Mouse (Mus musculus) urinary bladder, postnatal 14 days (tissue): ENCODE data around the gene Spcs2.
A peak's percentile ranks its signal among the peaks of the same experiment; 100 is the strongest.

ENCODE experiments used
- DNase-seq: peaks from one replicate; pipeline ENCODE4 v3.0.0; 2021; ENCODE audit warnings: low spot score

Spcs2 gene

DNA sequence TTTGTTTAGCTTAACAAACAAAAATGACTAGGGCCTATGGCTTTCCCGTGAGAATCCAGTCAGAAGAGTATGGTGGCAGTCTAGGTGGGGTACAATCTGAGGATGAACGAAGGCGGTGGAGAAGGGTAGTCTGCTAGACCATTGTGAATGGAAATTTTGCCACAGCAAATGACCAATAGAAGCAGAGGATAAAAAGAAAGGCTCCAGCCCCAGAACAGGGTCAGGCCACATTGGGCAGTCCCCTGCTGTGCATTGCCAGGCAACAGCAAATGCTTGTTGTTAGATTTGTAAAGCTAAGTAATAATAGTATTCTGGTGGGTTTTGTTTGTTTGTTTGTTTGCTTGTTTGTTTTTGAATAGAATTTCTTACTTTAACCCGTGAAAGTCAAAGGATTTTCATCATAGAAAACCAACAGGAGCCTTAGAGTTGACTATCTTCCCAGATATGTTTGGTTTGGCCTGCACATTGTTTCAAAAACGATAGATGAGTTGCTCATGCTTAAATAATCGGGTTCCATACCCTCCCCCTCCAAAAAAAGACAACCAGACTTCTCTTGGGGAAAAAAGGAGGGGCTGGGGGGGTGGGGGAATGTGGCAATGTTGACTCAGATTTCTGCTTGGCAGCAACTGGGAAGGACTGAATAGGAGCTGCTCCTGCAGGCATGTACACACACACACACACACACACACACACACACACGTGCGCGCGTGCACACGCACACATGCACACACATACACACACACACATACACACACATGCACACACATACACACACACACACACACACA is 1.2 kb upstream of the Spcs2 start:
- no peak for DNase-seq

DNA sequence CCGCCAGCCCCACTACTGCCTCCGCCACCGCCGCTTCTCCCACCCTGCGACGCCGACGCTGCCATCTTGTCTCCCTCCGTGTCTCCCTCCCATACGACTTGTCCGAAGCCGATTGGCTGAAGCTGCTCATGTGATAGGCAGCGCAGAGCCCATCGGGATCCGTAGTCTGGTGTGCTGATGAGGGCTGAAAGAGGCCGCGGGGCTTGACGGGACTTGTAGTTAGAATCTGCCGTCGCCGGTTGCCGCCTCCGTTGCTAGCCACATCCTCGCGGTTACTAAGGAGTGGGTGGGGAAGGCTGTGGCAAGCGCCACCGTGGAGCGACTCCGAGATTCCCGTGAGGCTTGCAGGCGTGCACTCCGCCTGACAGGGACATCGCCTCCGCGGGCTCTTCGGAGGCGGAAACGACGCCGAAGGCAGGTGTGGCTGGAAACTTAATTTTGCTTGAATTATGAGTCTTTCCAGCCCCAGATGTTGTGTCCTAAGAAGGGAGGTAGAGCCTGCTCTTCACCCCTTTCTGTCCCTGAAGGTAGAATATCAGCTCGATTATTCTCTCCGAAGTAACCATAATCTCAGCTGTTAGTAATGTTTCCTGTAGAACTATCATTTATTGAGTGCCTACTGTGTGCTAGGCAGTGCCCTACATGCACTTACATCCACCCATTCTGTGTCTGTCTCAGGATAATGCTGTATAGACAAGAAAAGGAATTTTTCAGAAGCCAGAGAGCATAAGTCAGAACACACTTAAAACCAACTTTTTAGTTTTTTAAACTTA is 4.3 kb downstream of the Spcs2 start, which contains the start of gene Xrra1:
Xrra1 (plus strand) TSS at position 304 of the 773 bp plus-strand sequence.
- DNase-seq = peak; percentile 97

DNA sequence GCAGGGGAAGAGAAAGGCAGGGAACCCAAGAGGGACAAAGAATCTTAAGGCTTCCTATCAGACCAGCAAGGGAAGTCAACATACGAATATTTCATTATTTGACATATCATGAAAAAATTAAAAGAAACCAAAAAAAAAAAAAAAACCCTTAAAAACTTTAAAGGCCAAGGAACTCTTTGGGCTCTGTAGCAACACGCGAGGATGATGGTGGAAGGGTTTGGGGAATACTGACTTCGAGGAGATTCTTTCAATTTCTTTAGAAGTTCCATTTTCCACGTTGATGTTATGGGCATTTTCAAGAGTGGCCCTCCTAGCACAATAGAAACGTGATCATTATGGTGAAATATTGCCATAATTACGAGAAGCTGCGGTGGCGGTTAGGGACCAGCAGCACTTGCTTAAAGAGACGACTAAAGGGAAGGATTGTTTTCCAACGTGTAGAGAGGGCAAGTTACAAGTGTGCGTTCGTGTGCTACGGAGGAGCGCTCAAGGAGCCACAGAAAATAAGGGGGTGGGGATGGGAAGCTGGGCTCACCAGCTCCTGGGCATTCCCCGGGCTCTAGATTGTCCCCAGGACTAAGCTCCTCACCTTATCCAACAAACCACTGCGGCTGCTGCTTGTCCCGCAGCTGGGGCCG is 5.0 kb downstream of the Spcs2 start:
- no peak for DNase-seq

DNA sequence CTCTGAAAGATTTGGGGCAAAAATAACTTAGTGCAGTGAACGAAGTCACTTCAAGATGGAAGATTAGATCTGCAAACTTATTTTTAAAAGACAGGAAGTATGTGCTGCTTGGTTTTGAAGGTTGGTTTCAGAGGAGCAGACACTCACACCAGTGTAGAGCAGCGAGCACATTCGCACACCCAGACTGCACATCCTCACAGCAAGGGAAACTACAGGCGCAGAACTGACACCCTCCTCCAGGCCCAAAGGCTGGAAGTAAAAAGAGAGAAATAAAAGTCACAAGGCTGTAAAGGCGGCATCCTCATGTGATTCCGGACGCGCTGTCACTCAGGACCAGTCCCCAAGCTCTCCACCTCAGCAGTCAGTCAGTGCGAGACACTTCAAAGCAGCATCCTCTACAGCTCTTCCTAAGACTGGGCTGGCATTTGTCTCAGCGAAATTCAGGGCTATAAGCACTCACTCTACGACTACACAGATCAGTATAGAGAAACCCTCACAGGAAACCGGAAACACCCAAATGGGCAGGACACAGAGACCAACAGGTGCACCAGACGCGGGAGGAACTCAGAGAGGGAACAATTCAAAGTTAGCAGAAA is 6.9 kb downstream of the Spcs2 start:
- DNase-seq = no peak

DNA sequence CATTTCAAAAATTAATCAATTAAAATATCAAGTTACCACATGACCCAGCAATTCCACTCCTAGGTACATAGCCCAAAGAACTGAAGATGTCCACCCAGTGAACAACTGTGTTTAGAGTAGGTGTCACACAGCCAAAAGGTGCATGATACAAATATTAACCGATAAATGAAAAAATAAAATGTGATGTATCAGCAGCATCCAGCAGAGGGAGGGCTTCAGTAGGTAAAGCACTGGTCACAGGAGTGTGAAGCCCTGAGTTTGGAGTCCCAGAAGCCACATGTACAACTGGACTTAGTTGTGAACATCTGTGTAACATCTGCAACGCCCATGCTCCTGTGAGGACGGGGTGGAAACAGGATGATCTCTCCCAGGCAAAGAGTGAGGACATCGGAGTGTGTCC is 9.0 kb downstream of the Spcs2 start:
- no peak for DNase-seq

DNA sequence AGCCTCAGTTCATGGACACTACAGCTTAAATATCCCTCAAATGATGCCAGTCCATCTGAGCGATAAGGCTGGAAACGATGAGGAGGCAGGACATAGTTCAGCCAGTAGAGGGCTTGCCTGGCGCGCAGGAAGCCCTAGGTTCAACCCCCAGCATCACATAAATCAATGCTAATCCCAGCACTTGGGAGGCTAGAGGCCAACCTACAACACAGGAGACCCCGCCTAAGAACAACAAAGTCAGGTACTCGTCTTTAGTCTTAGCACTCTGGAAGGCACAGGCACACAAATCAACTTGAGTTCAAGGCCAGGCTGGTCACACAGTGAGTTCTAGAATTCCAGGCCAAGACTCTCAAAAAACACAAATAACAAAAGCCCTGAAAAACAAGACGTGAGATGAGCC is 9.9 kb downstream of the Spcs2 start:
- no peak for DNase-seq

DNA sequence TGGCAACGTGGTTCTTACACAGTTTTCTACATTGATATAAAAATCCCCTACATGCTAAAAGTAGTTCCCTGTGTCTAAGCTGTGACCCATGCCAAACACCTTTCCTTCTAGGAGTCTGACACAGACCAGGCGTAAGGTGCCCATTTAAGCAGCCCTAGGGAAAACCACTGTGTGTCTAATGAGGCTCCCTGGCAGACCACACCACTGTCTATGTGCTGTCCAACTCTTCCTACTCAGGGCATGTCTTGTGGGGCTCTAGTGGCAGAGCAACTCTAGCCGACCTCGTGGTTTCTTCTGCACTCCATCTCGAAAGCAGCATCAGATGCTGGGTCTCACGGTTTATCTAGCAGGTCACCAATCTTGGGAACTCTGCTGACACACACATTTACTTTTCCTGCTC is 11.6 kb downstream of the Spcs2 start:
- DNase-seq = no peak

DNA sequence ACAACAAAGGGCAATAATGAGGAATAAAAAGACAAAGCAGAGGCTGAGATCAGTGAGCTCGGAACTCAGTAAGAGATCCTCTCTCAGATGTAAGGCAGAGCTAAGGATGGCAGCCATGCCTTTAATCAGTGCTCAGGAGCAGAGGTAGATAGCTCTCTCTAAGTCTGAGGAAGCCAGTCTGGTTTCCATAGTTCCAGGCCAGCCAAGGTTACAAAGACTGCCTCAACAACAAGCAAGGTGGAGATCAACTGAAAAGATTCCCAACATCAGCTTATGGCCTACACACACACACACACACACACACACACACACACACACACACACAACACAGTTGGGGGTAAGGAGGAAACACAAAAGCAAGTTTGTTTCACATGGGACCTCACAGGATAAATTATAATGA is 12.1 kb downstream of the Spcs2 start:
- DNase-seq = no peak

DNA sequence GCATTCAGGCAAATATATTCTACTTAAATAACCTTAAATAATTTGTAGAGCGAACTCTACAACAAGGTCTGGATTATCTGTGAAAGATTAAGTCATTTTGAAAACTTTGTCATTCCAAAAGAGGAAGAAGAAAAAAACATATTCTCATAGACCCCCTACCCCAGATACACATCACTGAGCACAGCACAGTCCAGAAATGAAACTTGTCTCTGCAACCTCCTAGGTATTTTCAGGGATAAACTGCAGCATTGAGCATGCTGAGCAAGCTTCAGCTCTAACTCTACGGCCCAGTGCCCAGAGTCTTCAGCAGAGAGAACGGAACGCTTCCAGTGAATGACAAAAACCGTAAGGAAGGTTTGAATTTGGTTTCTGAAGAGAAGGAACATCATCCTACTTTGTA is 12.7 kb downstream of the Spcs2 start:
- DNase-seq = no peak

DNA sequence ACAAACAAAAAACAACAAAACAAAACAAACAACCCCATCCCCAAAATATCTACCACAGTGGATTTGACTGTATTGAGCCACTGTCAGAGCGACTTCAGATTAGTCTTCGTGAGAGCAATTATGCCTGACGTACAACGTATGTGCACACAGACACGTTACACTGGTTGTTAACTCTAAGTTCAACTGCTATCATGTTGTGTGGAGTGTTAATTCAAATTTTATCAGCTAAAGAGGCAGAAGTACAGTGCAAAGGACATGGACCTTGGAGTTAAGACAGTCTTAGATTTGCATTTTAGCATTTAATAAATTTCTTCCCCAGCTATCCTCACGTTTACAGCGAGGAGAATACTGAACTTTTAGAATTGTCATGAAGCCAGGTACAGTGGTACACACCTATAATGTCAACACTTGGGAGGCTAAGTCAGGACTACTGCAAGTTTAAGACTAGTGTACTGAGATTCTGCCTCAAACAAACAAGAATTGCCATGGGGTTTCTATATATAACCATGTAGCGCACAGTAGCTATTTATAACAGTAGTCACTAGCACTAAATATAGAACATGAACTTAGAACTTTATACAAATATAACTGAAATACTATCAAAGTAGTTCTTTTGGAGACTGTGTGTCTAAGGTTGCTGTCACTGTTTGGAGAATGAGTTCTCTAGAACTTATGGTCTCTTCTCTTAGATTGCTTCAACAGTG is 17.6 kb downstream of the Spcs2 start:
- no peak for DNase-seq

DNA sequence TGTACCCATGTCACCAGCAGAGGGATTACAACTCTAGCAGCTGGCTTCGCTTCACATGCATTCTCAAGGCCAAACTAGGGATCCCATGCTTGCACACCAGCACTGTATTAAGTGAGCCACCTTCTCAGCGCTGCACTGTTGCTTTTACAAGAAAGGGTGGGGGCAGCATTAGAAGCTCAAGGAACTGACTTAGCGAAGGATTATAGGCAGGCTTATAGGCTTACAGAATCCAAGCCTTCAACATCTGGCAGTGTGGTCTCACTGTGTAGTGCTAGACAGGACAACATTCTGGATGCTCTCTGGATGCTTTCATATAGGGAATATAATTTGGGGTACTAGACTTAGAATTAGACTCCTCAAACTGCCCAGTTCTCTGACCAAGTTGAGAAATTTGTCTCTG is 25.0 kb downstream of the Spcs2 start:
- DNase-seq = no peak

DNA sequence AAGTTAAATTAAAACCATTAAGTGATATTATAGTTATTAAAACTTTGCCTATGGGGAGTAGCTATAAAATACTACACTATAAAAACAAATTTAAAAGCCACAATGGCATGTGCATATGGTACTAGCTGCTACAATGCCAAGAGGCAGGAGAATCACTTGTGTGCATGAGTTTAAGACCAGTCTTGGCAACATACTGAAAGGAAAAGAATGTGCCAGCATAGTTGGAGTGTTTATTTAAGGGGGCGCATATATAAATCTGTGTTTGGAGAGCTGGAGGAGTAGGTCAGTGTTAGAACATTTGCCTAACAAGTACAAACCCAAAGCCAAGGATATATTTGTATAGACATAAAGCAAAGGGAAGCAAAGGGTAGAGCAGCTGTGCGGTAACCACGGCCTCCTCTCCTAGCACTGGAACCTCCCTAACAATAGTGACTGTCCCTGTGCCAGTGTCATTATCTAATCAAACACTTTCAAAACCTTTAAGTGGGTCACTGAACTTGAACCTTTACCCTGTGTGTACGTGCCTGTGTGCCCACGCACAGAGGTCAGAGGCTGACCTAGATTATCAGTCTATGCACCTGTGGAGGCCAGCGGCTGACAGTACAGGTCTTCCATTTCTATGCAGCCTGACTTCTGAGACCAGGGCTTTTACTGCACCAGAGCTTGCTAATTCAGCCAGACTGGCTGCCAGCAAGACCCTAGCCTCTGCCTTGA is 25.7 kb downstream of the Spcs2 start:
- DNase-seq = no peak

DNA sequence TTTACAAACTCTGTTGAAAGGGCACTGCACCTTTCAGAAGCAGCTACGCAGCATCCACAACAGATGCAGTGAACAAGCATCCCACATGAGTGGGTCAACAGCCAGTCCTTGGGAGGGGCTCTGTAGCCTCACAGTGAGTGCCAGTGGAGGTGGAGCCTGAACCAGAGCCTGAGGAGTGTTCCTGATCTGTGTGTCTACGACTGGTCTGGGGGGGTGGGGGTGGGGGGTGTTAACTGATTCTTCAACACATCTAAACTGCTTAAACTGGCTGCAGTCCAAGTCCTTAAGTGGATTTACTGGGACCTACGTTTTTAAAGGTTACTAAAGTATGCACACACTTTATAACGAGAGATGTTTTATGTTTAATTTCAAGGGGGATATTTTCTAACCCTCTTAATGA is 26.5 kb downstream of the Spcs2 start:
- DNase-seq = no peak

DNA sequence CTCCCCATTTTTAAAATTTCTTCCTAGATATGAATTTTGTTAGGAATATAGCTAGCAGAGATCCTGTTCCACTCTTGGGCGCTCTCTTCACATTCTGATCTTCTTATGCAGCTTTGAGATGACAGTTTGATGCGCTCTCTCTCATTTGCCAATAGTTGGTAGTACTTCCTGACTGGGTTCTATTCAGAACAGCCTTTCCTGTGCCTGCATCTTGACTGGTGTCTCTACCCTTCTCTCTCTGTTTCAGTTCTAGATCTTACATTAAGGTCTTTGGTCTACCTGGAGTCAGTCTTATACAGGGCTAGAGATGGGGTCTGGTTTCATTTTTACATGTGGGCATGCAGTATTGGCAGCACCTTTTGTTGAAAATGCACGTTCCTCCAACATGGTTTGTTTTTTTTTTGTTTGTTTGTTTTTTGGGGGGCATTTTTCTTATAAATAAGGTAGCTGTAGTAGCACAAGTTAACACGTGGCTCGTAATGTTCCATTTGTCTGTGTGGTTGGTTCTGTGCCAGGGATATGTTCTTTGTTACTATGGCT is 28.9 kb downstream of the Spcs2 start:
- DNase-seq = no peak

DNA sequence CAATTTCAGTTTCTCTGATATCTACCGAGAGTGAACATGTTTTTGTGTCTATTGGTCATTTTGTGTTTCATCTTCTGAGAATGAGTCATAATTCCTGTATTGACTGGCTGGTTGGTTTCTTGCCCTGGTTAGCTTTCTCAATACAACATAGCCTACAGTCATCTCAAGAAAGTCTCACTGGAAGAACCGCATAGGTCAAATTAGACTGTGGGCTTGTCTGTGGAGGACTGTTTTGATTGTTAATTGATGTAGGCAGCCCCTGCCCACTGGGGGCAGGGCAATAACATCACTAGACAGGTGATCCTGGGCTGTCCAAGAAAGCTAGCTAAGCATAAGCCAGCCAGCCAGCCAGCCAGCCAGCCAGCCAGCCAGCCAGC is 29.4 kb downstream of the Spcs2 start:
- DNase-seq = no peak

DNA sequence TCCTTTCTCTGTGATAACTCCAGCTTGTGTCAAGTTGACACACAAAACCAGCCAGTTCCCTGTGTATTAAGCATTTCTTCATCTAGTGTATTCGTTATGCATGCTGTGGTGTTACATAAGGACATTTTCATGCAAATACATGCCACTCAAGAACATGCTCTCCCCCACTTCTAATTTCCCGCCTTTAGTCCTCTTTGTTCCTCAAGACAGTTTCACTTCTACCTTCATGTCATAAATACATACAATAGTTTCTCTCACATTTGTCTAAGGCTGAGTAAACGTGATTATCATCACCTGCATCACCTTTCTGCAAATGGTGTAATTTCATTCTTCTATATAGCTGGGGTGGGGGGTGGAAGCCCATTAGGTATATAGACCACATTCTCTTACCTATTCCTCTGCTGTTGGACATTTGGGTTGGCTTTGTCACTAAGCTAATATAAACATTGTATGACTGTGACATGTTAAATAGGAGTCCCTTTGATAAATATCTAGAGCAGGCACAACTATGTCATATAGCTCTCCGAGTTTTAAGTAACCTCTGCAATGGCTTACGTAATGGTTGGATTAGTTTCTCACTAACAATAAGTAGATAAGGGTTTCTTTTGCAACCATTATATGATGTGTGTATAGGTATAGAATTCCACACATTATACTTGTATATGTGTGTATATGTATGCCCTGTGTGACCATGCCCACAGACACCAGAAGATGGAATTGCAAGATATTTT is 30.0 kb downstream of the Spcs2 start:
- no peak for DNase-seq

DNA sequence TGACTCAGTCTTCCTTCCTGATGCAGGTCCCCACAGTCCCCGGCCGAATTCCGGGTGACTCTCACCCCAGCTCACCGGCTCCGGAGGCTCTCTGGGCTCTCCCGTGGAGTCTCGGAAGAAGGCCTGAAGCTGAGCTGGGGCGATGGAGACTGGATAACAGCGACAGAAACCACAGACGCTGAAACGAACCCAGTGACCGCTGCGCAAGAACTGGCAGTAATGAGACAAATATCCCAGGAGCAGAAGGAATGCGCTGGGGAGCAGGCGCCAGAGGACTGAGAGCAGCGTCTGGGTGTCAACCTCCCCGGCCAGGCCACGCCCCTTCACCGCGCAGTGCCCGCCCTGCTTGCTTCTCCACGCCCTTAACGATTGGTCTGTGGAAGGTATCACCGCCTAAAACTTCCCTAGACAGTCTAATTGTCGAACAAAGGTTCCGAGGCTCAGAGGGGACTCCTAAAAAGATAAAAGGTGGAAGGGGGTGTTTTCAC is 35.1 kb downstream of the Spcs2 start, which contains the start of gene Neu3:
Neu3 (minus strand) TSS at position 335 of the 488 bp plus-strand sequence.
- DNase-seq = peak; percentile 98

DNA sequence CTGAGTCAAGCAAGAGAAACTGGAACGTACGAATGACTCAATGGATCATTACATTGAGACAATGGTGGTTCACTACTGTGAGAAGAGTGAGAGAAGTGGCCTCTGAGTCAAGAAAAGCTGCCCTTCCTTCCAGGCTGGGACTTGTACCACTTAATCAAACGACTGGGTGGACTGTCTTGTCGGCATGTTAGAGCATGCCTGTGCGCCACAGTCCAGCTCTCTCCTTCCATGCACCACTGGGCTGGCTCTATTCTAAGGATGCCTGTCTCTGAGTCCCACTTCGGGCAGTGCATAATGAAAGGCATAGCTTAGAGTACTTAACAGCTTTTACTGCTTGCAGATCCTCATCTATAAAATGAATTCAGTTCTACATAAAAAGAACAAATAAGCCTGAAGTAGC is 37.2 kb downstream of the Spcs2 start:
- peak; percentile 35 for DNase-seq

DNA sequence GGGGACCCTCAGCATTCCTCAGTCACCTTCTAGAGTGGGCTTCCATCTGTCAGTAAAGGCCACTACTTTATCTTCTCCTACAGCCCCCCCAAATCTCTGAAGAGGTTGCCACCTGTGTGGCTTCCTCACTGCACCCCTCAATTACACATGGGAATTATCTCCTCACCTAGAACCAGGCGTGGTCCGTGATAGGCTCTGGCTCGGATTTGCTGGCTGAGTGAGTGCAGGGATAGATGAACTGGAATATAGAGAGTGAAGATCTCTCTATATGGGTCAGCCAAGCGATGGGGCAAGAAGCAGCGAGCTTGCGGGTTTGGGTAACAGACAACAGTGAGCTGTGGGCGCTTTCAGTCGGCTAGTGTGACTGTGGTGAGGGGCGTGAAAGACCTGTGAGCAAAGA is 37.8 kb downstream of the Spcs2 start:
- DNase-seq = no peak
